Mouse (Mus musculus) spleen, adult 2 months (tissue): Measurements from ENCODE around the gene Mia.

Source experiments
- CTCF ChIP-seq: fragments of 200-500 bp; IDR thresholded peaks from 2 replicates; pipeline ENCODE4 v1.5.1; 2011; ENCODE audit warnings: mild to moderate bottlenecking, inconsistent platforms; ENCODE audit not compliant: insufficient read depth, insufficient read length, insufficient replicate concordance; ENCODE audit errors: extremely low read depth
- POLR2A ChIP-seq: fragments of 200-500 bp; IDR thresholded peaks from 2 replicates; pipeline ENCODE4 v1.6.1; 2011; ENCODE audit warnings: low read depth, low read length, inconsistent platforms

DNA sequence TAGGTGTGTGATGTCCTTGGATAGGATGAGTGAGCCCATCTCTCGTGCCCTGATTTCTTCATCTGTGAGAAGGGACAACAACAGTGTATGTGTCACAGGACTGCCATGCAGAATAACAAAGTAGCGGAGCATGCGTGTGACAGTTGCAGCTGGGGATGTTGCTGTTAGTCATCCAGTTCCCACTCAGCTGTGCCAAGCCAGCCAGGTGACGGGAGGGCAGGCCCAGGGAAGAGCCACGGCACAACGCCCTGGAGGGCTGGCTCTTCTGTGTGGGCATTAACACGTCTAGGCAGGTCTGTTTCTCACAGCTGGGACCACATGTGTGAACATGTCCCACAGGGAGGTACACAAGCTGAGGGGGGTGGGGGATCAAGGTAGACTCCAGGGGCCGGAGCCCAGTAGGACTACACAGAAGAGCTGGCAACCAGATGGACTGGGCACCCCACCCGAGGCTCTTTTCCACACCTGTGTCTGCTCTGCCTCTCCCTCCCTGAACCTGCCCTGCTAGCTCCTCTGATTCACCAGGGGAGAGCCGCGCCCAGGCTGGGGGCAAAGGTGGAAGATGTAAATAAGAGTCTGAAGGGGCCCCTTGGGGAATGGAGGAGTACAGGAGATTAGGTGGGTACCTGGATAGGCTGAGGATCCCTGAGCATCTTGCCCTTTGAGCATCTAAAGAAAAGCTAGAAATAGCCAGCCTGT is 44.1 kb upstream of the Mia start:
- no peak for TF ChIP-seq CTCF
- TF ChIP-seq POLR2A: no peak
